Mouse (Mus musculus) lung, adult 2 months (tissue): Measurements from ENCODE around the gene Guca1a. TPM values are rescaled to one million over a fixed set of nuclear protein-coding genes. Genes with fewer than 3 reads are reported as not detected.
"Not testable (repeated sequence)": the region's sequence is repeated elsewhere in the genome, so short reads cannot be mapped to it uniquely, and the experiment has no call there.

Source experiments
- DNase-seq: peaks from one replicate; pipeline ENCODE4 v3.0.0; 2022
- H3K4me1 ChIP-seq: fragments of 200-500 bp; 2 replicates; pipeline ENCODE4 v1.6.1; 2011; ENCODE audit warnings: low read length; ENCODE audit not compliant: control insufficient read depth, insufficient read depth
- H3K4me3 ChIP-seq: fragments of 200-500 bp; replicated peaks from 2 replicates; pipeline ENCODE3; 2011; ENCODE audit warnings: low read depth, mild to moderate bottlenecking, control low read depth, low read length; ENCODE audit errors: extremely low read depth
- CTCF ChIP-seq: fragments of 200-500 bp; IDR thresholded peaks from 2 replicates; pipeline ENCODE4 v1.5.1; 2011; ENCODE audit warnings: mild to moderate bottlenecking, low read length, control low read depth; ENCODE audit not compliant: insufficient read depth
- POLR2A ChIP-seq: fragments of 200-500 bp; IDR thresholded peaks from 2 replicates; pipeline ENCODE4 v1.6.1; 2011; ENCODE audit warnings: low read depth, mild to moderate bottlenecking, control low read depth, low read length, borderline replicate concordance; ENCODE audit errors: extremely low read depth
- WGBS: fragments of 180-500 bp; shearing (Covaris S2); methylation state at CpG from one replicate; pipeline ENCODE4 v1.1.7; 2018; 5-methylcytosine and 5-hydroxymethylcytosine counted together
- polyA plus RNA-seq: library from polyadenylated mRNA; depleted of rRNA; stranded (reverse); fragments of >200 nt; gene quantifications from 2 replicates; pipeline ENCODE4 v1.2.3, GENCODE M21; 2012

The Guca1a gene
- polyA plus RNA-seq, 1 experiment: 2.9 TPM

DNA sequence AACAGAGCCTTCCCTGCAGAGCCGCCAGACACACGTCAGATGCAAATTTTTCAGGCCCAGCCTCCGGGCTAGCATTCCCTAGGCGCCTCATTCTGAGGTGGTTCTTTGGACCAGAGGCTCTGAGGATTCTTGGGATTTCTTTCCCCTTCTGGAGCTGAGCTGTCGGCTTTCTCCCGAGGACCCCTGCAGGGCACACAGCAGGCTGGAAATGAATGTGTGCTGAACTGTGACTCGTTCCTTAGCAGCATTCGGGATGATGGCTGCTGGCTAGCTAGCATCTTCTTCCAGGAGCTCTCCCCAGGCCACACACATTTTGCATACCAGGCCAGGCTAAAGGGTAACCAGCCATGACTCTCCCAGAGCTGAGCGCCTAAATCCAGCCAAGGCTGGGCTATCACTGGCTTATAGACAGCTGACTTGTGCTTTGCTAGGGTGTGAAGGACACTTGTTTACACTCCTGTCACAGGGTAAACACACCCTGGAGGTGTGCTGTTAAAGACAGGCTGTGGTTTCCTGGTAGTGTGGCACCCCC, 40.0 kb upstream of the Guca1a start:
- WGBS: 48% methylated on average over 9 of the region's 9 CpGs

GRCm38 (mm10) chr17:47439396-47440028, 39.1 kb upstream of the Guca1a start:
- TF ChIP-seq POLR2A: no peak
- TF ChIP-seq CTCF: no peak
- Histone ChIP-seq H3K4me3 (no peak overlapping the region), H3K4me1 (peaks cover 7% of the 10 kb centered on the region)
- WGBS: 26% methylated on average over 9 of the region's 9 CpGs
- DNase-seq: no peak

More for the DNA sequence above, 40.0 kb upstream of the Guca1a start:
- no peak for TF ChIP-seq CTCF
- no peak for TF ChIP-seq POLR2A
- no peak overlapping the region for H3K4me3 ChIP-seq
- DNase-seq: no peak
- H3K4me1 ChIP-seq: peaks cover 7% of the 10 kb centered on the region

GRCm38 (mm10) chr17:47438611-47439010, 38.2 kb upstream of the Guca1a start:
- no peak for TF ChIP-seq POLR2A
- no peak for TF ChIP-seq CTCF
- no peak for DNase-seq
- peaks cover 7% of the 10 kb centered on the region for H3K4me1 ChIP-seq
- H3K4me3 ChIP-seq: no peak overlapping the region
- 62% methylated on average over 6 of the region's 6 CpGs for WGBS

DNA sequence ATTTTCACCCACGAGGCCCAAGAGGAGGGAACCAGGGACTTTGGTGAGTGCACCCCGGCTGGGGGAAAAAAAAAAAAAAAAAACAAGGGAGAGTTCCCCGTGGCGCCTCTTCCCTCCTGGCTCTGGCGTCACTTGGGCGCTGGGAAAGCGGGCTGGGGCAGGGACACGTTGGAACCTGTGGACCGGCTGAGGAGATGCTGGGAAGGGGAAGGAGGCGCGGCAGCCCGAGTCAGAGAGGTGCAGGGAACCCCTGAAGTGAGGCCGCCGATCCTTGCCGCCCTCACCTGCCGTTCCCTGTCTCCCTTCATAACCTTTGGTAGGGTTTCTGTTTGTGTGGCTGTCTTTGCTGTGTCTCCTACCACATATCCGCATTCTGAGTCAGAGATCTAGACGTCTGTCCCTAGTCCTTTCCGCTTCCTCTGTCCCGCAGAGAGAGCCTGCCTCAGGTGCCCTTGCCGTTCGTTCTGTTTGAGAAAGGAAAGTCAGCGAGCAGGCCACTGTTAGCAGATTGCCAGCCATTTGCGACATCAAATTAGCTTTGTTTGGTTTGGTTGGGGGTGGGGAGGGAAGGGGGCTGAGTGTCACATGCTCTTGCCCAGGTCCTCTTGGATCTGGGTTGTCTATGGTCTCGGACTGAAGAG, 36.6 kb upstream of the Guca1a start, which contains the start of gene 1700001C19Rik:
1700001C19Rik (minus strand) TSS at position 470 of the 641 bp plus-strand sequence.
- TF ChIP-seq CTCF: no peak
- TF ChIP-seq POLR2A: 0 out of 2 replicates have a peak, but pooled peaks have one; percentile 32
- DNase-seq: no peak
- 10% methylated on average over 25 of the region's 25 CpGs for WGBS
- peaks cover 7% of the 10 kb centered on the region for H3K4me1 ChIP-seq
- H3K4me3 ChIP-seq: peak within 1 kb of the TSS; percentile 86

- Histone ChIP-seq H3K4me1 (peaks cover 7% of the 10 kb centered on the region), H3K4me3 (peak within 1 kb of the TSS; percentile 86)
- peak; percentile 80 for DNase-seq
- 1% methylated on average over 45 of the region's 45 CpGs for WGBS
- TF ChIP-seq CTCF (no peak), POLR2A (peak; percentile 43; the same call in 1 of the 2 replicates)
These were observed 35.9 kb upstream of the Guca1a start, which contains the start of gene AI661453 for GRCm38 (mm10) chr17:47436156-47436906. AI661453 (plus strand) TSS chr17:47436615.

DNA sequence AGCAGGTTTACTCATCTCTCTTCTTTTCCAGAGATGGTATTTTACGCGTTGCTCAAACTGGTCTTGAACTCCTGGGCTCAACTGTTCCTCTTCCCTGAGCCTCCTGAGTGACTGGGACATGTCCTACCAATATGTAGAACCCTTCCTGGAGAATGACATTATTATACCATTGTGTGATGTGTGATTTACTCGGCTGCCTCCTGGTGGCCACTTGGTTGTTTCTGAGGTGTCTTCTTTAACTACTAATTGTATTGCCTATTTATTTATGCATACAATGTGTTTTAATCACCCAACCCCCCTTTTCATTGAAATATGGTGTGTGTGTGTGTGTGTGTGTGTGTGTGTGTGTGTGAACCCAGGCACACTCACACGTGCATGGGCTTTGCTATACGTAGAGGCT, 30.4 kb upstream of the Guca1a start:
- H3K4me1 ChIP-seq: no peaks in the 10 kb centered on the region
- WGBS: 68% methylated on average over 5 of the region's 5 CpGs
- no peak overlapping the region for H3K4me3 ChIP-seq
- no peak for DNase-seq
- TF ChIP-seq POLR2A (no peak), CTCF (no peak)

DNA sequence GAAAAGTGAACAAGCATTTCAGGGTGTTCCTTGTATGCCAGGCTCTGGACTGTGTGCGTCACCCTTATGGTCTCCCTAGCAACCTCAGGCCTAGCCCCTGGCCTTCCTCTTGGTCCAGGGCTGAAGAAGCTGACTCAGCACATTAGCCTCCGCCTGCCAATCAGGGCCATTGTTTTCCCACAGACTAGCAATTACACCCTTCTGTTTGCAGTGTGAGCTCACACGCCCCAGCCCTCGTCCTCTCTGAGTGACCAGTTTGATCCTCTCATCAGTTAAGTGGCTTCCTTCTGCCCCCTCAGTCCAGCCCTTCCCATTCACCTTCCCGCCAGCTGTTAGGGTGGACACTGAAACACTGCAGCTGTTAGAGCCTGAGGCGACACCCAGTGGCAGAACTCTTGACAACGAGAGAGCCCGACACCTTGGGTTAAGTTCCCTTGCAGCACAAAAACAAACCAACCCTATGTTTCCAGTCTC, 28.5 kb upstream of the Guca1a start:
- TF ChIP-seq POLR2A (no peak), CTCF (peak; percentile 59; the same call in 1 of the 2 replicates)
- peak; percentile 57 for DNase-seq
- no peaks in the 10 kb centered on the region for H3K4me1 ChIP-seq
- WGBS: 10% methylated on average over 8 of the region's 8 CpGs
- no peak overlapping the region for H3K4me3 ChIP-seq

DNA sequence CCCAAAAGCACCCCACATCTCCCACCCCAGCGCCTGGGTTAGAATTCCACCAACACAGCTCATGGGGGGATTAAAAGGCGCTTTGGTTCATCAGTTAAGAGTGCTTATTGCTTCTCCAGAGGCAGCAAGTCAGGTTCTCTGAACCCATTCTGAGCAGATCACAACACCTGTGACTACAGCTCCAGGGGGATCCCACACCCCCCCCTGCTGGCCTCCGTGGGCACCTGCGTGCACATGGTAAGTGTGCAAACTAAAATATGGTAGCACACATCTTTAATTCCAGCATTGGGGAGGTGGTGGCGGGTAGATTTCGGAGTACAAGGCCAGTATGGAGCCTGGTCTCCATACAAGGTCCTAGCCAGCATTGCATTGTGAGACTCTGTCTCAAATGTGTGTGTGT, 26.9 kb upstream of the Guca1a start:
- WGBS: 77% methylated on average over 6 of the region's 6 CpGs
- Histone ChIP-seq H3K4me1 (no peaks in the 10 kb centered on the region), H3K4me3 (no peak overlapping the region)

DNA sequence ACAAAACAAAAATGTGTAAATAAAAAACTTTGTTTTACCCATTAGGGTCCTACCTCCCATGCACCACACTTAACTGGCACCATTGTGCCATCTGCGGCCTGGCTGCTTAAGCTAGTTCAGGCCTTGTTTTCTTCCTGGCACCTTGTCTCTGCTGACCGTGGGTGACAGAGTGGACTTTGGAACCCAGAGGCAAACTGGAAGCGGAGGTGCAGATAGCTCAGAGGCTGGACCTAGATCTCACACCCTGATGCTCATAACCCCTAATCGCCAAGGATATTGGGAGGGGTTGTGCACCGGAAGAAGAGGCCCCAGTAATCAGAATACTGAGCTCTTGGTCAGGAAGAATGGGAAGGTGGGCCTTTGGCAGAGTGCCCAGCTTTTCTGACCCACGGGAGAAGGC, 23.8 kb upstream of the Guca1a start:
- WGBS: 55% methylated on average over 6 of the region's 6 CpGs
- TF ChIP-seq CTCF (no peak), POLR2A (no peak)
- Histone ChIP-seq H3K4me1 (no peaks in the 10 kb centered on the region), H3K4me3 (no peak overlapping the region)
- DNase-seq: no peak

More for the DNA sequence above, 26.9 kb upstream of the Guca1a start:
- DNase-seq: no peak
- no peak for TF ChIP-seq CTCF
- TF ChIP-seq POLR2A: no peak

GRCm38 (mm10) chr17:47422616-47423015, 22.2 kb upstream of the Guca1a start:
- not testable (repeated sequence) for H3K4me1 ChIP-seq, DNase-seq, H3K4me3 ChIP-seq
- 100% methylated on average over 1 of the region's 1 CpGs for WGBS
